Mouse (Mus musculus) thymus, postnatal 25 days (tissue): ENCODE data around the gene Slc45a1.

ENCODE experiments used
- DNase-seq: peaks from one replicate; pipeline ENCODE4 v3.0.0; 2022

The Slc45a1 gene

DNA sequence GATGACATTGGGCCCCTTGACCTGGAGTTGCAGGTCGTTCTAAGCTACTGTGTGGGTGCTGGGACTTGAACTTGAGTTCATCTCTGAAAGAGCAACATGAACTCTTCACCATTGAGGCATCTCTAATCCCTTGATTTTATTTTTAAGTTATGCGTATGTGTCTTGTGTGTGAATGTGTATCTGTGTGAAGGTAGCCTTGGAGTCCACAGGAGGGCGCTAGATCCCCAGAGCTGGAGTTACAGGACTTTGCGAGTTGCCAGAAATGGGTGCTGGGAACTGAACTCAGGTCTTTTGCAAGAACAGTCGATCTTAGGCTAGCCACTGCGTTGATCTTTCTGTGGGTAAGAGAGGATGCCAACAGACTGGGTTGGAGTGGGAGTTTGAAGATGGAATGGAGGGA, 4.5 kb upstream of the Slc45a1 start:
- no peak for DNase-seq

DNA sequence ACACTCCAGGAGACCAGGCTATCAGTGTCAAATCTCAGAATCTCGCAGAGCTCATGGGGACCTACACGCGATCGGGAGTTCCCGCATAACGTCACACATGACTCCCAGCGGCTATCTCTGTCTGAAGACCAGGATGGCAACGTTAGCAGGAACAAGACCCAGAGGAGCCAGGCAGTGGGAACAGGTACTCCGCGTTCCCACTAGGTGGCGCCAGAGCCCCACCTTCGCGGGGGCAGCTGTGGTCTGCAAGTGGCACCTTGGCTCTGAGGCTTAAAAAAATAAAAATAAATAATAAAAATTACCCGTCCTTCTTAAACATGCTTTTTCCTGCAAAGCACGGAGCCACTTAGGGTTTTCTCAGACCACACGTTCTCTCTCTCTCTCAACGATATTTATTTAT, 4.0 kb upstream of the Slc45a1 start:
- DNase-seq: peak; percentile 82

DNA sequence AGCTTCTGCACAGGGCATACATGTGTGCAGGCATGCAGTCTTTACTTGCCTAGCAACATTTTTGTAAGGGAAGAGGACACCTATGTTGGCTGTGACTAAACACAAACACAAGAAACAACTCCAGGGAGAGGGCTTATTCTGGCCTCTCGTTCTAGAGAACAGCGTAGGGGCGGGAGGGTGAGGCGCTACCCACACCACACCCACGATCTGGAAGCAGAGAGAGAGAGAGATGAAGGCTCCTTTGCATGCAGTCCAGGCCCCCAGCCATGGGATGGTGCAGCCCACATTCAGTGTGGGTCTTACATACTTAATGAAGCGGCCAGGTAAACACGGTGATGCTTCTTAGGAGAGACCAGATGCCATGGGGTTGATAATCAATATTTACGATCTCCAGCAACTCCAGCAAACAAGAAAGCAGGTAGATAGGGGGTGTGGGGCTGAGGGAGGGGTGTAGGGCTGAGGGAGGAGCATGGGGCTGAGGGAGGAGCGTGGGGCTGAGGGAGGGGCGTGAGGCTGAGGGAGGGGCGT, 1.2 kb upstream of the Slc45a1 start:
- no peak for DNase-seq

DNA sequence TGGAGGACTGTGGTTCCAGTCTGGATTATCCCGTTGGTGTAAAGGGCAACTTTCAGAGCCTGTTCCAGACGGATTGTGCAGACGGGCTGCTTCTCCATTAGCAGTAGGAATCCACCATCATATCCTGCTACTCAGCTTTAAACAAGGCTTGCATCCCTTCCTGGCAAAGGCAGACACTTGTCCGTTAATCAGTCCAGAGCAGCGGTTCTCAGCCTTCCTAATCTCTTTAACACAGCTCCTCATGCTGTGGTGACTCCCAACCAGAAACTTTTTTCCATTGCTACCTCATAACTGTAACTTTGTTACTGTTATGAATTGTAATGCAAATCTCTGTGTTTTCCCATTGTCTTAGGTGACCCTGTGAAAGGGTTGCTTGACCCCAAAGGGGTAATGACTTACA, 2.6 kb downstream of the Slc45a1 start:
- DNase-seq: no peak

DNA sequence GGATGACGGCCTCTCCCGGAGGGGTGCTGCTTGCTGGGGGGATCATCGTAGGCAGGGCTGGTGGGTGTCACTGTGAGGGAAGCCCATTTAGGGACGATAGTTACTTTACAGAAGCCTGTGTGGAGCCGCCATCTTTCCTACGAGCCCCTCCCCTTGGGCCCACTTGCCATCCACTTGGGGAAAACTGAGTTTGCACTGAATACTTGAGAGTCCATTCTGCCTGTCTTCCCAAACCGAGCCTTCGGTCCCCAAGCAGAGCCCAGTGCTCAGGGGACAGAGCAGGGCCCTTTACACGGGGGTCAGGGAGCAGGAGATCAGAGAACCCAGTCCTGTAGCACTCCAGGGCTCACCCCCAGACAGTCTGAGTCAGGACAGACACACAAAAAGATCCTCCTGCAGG, 7.7 kb downstream of the Slc45a1 start:
- DNase-seq: no peak

DNA sequence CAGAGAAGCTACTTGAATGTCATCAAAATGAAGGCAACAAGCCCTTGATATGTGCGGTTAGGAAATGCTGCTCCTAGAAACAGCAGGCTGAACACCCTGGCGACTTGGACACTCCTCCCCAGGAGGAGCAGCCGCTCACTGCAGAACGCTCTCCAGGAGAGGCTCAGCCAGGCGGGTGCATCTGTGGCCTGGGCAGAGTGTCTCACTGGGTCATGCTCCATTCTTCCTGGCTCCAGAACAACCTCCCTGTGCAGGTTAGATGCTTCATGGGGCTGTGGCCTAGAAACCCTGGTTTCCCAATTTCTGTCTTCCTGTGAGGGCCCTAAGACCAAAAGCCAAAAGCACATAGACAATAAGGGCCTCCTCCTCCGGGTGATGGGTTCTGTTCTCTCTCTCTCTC, 15.3 kb downstream of the Slc45a1 start:
- DNase-seq: no peak

DNA sequence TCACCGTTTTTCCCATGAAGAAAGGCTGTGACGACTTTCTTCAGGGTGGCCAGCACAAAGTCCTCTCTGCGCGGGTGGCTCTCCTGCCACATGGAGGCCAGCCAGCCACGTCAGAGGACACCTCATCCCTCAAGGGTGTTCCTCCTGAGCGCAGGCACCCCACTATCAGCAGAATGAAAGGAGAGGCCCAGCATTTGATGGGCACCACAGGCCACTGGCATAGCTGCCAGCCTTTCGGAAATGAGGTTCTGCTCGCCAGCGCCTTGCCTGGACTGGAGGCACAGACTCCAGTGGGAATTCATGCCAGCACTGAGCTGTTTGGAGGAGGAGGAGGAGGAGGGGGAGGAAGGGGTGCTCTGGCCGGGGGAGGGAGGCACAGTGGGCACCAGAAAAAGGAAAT, 16.4 kb downstream of the Slc45a1 start:
- DNase-seq: no peak

DNA sequence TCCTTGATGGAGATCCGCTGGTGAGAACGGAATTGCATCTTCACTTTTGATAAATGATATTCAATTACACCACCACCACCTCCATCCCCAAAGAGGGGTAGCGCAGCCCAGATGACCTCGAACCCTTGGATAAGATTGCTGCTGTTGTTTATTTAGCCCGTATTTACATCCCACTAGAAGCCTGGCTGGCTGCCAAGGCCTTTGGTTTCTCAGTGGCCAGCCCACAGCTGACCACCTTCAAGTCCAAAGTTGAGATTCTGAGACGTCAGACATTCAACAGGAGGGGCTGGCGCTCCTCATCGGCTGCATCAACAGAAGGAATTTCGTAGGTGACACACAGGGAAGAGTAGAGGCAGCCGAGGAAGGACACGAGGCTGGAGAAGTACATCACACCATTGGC, 22.7 kb downstream of the Slc45a1 start:
- DNase-seq: no peak

DNA sequence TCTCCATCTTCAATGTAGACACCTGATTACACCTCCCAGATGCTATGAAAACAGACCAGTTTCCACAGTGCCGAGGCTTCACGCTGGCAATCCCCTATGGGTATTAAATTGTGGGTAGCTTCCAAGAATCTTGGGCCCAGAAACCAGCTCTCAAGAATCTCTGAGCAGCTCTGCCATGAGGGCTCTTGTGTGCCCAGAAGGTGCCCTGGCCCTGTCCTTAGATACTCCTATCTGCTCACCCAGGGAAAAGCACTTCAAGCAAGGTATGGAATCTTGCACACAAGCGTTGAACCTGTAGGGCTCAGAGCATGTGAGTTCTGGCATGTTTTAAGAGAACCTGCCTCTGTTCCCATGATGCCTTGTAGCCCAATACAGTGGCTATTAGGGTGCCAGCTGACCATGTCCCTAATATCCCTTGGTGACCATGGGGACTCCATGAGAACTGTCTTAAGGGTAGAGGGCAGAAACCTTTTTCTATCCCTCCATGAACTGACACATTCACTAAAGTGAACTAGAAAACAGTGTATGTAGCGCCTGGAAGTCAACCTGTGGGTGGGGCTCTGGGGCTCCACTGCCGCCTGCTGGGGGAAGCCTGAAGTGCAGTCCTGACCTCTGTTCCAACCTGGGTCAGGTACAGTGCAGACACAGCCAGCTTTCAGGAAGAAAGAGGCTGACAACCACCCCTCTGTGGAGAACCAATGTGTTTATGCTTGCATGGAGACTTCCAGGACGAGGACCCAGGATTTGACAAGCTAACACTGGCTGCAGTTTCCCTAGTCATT, 25.8 kb downstream of the Slc45a1 start:
- DNase-seq: peak; percentile 81

DNA sequence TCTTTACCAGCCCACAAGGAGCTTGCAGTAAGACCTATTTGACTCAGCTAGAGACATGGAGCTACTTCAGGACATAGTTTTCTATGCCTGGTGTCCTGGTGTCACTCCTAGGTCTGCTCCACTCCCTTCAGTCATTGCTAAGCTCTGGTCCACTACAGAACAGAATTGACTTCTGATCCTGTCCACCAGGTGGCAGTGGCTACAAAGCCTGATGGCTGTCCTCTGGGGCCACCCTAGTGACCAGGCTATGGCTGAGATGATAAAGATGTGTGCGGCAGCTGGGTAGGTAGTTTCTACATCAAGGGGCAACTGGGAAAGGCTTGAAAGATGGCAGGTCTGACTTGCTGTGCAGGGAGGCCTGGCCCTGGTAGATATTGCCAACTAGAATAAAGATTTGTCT, 26.5 kb downstream of the Slc45a1 start:
- DNase-seq: peak; percentile 20

DNA sequence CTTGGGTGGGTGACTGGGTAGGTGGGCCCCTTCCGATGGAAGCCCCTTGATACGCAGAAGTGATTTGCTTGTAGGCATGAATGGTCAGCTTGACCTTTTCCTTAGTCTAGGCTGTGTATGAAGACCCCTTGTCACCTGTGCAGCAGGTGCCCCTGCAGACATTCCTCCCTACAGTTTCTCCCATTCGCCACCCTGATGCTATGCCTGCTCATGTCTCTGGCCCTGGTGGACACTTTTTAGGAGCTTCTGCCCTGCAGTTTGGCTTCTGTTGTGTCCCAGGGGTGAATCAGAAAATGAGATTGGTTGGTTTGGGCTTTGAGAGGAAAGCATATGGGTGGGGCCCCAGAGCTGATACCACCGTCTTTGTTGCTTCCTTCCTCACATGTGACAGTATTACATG, 27.0 kb downstream of the Slc45a1 start:
- no peak for DNase-seq

DNA sequence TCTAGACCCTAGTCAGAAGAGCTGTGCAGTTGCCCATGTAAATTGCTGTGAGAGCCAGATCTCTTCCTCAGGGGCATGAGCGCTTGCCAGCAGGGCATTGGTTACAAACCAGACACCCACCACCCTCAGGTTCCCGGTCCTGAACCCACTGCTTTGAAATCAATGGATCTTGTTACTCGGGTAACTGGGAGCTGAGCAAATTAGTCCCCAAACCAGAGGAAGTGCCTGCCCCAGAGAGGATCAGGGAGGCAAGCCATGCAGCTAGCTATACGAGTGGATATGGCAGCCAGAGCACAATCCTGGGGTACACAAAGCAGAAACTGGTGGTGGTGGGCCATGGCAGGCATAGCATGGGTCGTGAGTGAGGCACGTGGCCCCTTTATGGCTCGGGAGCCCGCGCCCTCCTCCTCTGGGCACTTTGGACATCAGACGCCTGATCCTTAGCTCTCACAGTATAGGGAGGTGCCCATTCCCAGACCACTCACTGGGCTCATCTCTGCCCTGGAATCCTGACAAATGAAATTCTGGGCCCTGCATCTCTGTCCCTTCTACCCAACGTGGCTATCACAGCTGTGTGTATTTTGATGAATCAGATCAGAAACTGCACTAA, 27.7 kb downstream of the Slc45a1 start:
- no peak for DNase-seq

DNA sequence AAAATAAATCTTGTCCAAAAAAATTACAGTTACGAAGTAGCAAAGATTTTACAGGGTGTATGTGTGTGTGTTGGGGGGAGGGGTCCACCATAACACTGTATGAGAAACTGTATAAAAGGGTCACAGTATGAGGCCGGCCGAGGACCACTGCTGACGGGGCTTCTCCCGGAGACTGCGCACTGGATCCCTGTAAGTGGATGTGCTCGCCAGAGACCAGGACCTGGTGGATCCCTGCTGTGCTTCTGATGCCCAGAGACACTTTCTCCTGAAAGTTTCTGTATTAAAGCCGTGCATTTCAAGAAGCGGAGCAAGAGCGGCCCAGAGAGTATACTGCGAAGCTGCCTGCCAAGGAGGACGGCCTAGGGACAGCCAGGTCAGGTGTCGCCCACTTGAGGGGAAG, 29.3 kb downstream of the Slc45a1 start:
- no peak for DNase-seq

DNA sequence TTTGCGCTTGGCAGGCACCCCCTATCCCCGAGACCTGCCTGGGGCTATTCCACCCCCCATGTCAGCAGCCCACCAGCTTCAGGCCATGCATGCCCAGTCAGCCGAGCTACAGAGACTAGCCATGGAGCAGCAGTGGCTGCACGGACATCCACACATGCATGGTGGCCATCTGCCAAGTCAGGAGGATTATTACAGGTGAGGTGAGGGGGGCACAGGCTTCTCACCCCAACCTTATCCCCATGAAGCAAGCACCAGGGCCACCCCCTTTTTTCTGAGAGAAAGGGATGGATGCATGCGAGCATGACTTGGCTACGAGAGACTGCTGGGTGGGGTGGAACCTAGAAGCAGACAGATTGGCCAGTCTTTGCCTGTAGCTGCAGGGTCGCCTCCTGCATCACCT, 33.0 kb downstream of the Slc45a1 start:
- DNase-seq: no peak

DNA sequence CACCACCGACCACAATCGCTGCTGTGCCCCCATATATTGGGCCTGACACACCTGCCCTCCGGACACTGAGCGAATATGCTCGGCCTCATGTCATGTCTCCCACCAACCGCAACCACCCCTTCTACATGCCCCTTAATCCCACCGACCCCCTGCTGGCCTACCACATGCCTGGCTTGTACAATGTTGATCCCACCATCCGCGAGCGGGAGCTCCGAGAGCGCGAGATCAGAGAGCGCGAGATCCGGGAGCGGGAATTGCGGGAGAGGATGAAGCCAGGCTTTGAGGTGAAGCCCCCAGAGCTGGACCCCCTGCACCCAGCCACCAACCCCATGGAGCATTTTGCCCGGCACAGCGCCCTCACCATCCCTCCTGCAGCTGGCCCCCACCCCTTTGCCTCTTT, 35.1 kb downstream of the Slc45a1 start:
- DNase-seq: no peak

DNA sequence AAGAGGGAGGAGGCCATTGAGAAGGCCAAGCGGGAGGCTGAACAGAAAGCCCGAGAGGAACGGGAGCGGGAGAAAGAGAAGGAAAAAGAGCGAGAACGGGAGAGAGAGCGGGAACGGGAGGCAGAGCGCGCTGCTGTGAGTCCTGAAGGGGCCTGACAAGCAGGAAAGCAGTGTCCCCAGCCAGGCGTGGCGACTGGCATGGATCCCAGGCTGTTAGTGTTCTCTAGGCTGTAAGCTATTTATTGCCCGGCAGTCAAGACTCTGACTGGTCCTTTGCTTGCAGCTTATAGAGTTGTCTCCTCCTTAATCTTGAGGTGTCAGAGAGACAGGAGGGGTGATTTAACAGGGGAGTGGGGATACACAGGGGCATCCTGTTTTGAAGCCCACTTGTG, 35.9 kb downstream of the Slc45a1 start:
- DNase-seq: no peak

DNA sequence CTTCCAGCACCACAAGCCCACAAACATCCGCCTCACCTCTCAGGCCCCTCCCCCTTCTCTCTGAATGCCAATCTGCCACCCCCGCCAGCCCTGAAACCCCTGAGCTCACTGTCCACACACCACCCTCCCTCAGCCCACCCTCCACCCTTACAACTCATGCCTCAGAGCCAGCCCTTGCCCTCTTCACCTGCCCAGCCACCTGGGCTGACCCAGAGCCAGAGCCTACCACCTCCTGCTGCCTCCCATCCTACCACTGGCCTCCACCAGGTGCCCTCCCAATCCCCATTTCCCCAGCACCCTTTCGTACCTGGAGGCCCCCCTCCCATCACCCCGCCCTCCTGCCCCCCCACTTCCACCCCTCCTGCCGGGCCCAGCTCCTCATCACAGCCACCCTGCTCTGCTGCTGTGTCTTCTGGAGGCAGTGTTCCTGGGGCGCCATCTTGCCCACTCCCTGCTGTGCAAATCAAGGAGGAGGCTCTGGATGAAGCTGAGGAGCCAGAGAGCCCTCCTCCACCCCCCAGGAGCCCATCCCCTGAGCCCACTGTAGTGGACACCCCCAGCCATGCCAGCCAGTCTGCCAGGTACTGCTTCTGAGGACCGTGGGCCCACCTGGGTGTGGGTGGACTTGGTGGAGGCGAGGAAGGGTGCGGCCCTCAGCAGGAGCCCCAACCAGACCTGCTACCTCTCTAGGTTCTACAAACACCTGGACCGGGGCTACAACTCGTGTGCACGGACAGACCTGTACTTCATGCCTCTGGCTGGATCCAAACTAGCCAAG, 36.5 kb downstream of the Slc45a1 start:
- DNase-seq: peak; percentile 29

DNA sequence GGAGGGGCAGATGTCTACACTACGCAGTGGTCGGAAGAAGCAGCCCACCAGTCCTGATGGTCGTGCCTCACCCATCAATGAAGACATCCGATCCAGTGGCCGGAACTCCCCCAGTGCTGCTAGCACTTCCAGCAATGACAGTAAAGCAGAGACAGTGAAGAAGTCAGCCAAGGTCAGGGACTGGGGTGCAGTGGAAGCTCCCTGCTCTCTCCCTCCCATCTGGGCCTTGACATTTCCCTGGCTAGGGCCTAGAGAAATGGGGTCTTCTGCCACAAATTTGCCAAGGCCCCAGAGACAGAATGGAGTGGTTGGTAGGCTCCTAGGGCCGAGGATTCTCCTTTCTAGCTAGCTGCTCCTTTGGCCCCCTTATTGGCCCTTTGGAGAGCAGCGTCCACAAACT, 38.3 kb downstream of the Slc45a1 start:
- DNase-seq: no peak

DNA sequence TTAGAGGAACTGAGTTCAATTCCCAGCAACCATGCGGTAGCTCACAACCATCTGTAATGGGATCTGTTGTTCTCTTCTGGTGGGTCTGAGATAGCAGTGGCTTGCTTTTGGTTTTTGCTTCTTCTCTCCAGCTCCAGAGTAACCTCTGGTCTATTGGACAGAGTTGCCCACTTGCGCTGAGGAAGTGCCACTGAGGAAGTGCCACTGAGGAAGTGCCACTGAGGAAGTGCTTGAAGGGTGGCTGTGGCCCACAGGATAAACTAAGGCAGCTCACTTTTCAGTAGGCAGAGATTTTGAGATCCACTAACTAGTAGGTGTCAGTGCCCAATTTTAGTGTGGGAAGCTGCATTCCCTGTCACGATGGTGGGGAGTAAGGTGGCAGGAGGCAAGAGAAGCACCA, 43.3 kb downstream of the Slc45a1 start:
- no peak for DNase-seq

DNA sequence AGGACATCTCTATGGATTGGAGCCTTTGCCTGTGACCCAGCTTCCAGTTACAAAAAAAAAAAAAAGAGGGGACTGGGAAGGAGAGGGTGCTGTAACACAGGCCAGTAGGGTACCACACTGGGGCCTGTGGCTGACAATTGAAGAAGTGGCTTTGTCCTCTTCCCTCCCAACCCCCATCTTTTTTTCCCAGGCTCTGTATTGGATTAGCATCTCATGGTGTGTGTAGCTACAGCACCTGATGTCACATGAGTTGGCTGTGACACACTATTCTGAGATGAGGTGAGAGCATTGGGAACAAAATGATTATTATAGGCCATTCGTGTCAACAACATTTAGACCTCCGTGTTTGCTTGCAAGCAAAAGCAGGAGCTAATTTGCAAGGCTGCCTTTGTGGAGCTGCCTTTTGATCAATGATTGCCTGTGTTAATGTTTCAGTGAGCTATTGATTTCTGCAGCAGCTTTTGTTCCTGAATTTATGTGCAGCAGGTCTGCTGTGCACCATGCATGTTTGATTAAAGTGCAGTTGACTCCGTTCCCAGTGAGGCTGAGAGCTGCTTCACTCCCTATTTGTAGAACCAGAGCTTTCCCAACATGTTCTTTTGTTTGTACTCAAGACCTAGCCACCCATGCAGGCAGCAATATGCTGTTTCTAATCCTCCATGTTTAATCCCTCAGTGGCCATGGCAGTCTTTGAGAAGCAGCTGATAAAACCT, 45.4 kb downstream of the Slc45a1 start:
- DNase-seq: no peak

DNA sequence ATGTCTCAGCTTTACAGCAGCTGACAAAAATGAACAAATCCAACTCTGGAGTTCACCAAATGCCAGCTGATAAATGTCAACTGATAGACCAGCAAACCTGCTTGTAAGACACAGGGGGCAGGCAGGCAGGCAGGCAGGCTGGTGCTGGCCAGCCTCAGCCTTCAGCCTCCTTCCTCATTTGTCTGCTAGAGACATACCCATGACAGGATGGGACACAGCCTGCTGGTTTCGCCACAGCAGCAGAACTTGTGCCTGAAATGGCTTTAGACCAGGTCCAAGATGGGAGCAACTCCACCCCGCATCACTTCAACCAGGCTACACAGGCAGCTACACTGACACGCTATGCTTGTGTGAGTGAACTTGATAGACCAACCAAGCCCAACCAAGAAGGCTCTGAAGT, 46.2 kb downstream of the Slc45a1 start:
- no peak for DNase-seq

DNA sequence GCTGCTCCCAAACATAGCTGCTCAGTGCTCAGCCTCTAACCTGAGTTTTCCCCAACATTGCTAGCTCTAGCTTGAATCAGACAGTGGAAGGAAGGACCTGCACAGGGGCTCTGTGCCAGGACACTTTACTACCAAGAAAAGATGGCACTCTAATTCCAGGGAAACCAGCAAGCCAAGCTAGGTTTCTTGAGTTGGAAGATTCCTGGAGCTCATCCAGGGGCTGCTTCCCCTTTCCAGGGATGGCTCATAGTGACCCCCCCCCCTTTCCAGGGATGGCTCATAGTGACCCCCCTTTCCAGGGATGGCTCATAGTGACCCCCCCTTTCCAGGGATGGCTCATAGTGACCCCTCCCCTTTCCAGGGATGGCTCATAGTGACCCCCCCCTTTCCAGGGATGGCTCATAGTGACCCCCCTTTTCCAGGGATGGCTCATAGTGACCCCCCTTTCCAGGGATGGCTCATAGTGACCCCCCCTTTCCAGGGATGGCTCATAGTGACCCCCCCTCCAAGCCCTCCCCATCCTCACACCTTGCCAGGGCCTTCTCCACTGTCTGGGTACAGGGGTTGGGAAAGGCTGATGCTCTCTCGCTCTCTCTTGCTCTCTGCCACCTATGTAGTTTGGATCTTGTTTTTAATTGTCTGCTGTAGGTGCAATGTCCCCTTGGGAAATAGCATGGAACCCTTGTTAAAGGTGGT, 48.5 kb downstream of the Slc45a1 start:
- no peak for DNase-seq

DNA sequence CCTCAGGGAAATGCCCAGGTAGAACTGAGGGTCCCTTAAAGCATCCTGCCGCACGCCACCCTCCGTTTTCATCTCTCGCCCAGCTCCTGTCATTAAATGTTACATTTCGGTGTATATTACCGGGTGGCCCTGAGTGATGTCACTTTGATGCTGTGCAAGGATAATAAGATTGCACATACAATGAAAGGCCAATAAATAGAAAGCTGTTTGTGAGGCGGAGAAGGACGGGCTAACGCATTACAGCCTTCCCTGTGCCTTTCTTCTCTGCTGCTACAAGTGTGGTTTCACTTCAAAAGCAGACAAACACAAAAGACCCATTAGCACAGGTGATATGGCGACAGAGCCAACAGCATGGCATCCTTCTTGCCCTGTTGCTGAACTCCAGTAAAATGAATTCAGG, 50.5 kb downstream of the Slc45a1 start:
- DNase-seq: no peak
